Mouse (Mus musculus): ENCODE measurements at regions not wholly inside any gene's neighbourhood (a gene's known extent, or its start where the extent isn't known, plus 50 kb on each side); places are given as distances from the start of the nearest gene placed in this dataset.
A peak's percentile ranks its signal among the peaks of the same experiment; 100 is the strongest.

- H3K27me3 ChIP-seq (ENCODE audit: control insufficient read depth, insufficient read depth, low read length) = no peaks in the 10 kb centered on the region
- no peaks in the 10 kb centered on the region for H3K36me3 ChIP-seq (replicated peaks; ENCODE audit: control insufficient read depth, insufficient read depth, low read depth, low read length)
- H3K9ac ChIP-seq (replicated peaks; ENCODE audit: low read length) = no peak overlapping the region
- no peak overlapping the region for H3K4me2 ChIP-seq (ENCODE audit: low read depth, low read length)
- H3K4me3 ChIP-seq (ENCODE audit: low read depth, low read length) = no peak overlapping the region
- 54% methylated on average over 2 of the region's 2 CpGs for whole genome bisulfite sequencing
- H3K27ac ChIP-seq (replicated peaks; ENCODE audit: low read depth, low read length) = no peak overlapping the region
- DNase-seq (ENCODE audit: low spot score) (no peak), ATAC-seq (replicated peaks; ENCODE audit: insufficient number of reproducible peaks, low FRiP score, low TSS enrichment, low read depth) (no peak)
- H3K9me3 ChIP-seq (replicated peaks; ENCODE audit: control insufficient read depth, low read length) = no peaks in the 10 kb centered on the region
- H3K4me1 ChIP-seq (ENCODE audit: control insufficient read depth, insufficient read depth, low read length) = no peaks in the 10 kb centered on the region
These were observed 249.7 kb upstream of the Adamts9 start for GRCm38 (mm10) chr6:93192980-93193379.

DNA sequence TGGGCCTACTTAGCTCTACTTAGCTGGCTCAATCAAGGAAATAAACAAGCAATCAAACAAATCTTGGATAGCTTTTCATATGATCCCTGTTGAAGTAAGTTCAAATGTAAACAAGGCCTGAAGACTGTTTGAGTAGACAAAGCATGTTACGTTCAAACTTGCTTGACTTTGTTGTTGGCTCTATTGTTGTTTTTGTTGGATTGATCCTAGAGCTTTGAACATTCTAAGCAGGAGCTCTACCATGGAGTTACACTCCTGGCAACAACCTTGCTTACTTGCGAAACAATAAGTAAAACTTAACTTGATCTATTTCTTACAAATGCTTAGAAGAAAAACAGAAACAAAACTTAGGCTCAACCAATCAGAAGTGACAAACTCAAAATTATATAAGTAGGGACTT, 247.7 kb upstream of the Adamts9 start:
- H3K4me1 ChIP-seq (ENCODE audit: control insufficient read depth, insufficient read depth, low read length) = no peaks in the 10 kb centered on the region
- WGBS = 89% methylated on average over 2 of the region's 2 CpGs
- DNase-seq (ENCODE audit: low spot score) (no peak), ATAC-seq (replicated peaks; ENCODE audit: insufficient number of reproducible peaks, low FRiP score, low TSS enrichment, low read depth) (no peak)
- H3K27me3 ChIP-seq (ENCODE audit: control insufficient read depth, insufficient read depth, low read length) = no peaks in the 10 kb centered on the region
- H3K9ac ChIP-seq (replicated peaks; ENCODE audit: low read length) = no peak overlapping the region
- no peaks in the 10 kb centered on the region for H3K9me3 ChIP-seq (replicated peaks; ENCODE audit: control insufficient read depth, low read length)
- no peak overlapping the region for H3K4me2 ChIP-seq (ENCODE audit: low read depth, low read length)
- H3K36me3 ChIP-seq (replicated peaks; ENCODE audit: control insufficient read depth, insufficient read depth, low read depth, low read length) = no peaks in the 10 kb centered on the region
- no peak overlapping the region for H3K4me3 ChIP-seq (ENCODE audit: low read depth, low read length)
- H3K27ac ChIP-seq (replicated peaks; ENCODE audit: low read depth, low read length) = no peak overlapping the region

GRCm38 (mm10) chr6:93168526-93168925, 225.2 kb upstream of the Adamts9 start:
- no peaks in the 10 kb centered on the region for H3K4me1 ChIP-seq (ENCODE audit: control insufficient read depth, insufficient read depth, low read length)
- no peak overlapping the region for H3K4me3 ChIP-seq (ENCODE audit: low read depth, low read length)
- 69% methylated on average over 5 of the region's 5 CpGs for WGBS
- H3K27me3 ChIP-seq (ENCODE audit: control insufficient read depth, insufficient read depth, low read length) = no peaks in the 10 kb centered on the region
- H3K4me2 ChIP-seq (ENCODE audit: low read depth, low read length) = no peak overlapping the region
- H3K27ac ChIP-seq (replicated peaks; ENCODE audit: low read depth, low read length) = no peak overlapping the region
- no peaks in the 10 kb centered on the region for H3K9me3 ChIP-seq (replicated peaks; ENCODE audit: control insufficient read depth, low read length)
- DNase-seq (ENCODE audit: low spot score) (no peak), ATAC-seq (replicated peaks; ENCODE audit: insufficient number of reproducible peaks, low FRiP score, low TSS enrichment, low read depth) (no peak)
- no peaks in the 10 kb centered on the region for H3K36me3 ChIP-seq (replicated peaks; ENCODE audit: control insufficient read depth, insufficient read depth, low read depth, low read length)
- H3K9ac ChIP-seq (replicated peaks; ENCODE audit: low read length) = no peak overlapping the region

- Histone ChIP-seq H3K4me1 (ENCODE audit: control insufficient read depth, insufficient read depth, low read length) (no peaks in the 10 kb centered on the region), H3K36me3 (replicated peaks; ENCODE audit: control insufficient read depth, insufficient read depth, low read depth, low read length) (no peaks in the 10 kb centered on the region), H3K27me3 (ENCODE audit: control insufficient read depth, insufficient read depth, low read length) (no peaks in the 10 kb centered on the region), H3K27ac (replicated peaks; ENCODE audit: low read depth, low read length) (no peak overlapping the region), H3K4me2 (ENCODE audit: low read depth, low read length) (no peak overlapping the region; the same call in 1 of the 2 replicates), H3K9me3 (replicated peaks; ENCODE audit: control insufficient read depth, low read length) (no peaks in the 10 kb centered on the region), H3K4me3 (ENCODE audit: low read depth, low read length) (no peak overlapping the region), H3K9ac (replicated peaks; ENCODE audit: low read length) (no peak overlapping the region)
- 12% methylated on average over 7 of the region's 7 CpGs for WGBS
- no peak for ATAC-seq (replicated peaks; ENCODE audit: insufficient number of reproducible peaks, low FRiP score, low TSS enrichment, low read depth)
- DNase-seq (ENCODE audit: low spot score) = peak; percentile 66
These were observed 224.0 kb upstream of the Adamts9 start for GRCm38 (mm10) chr6:93167281-93167680.

DNA sequence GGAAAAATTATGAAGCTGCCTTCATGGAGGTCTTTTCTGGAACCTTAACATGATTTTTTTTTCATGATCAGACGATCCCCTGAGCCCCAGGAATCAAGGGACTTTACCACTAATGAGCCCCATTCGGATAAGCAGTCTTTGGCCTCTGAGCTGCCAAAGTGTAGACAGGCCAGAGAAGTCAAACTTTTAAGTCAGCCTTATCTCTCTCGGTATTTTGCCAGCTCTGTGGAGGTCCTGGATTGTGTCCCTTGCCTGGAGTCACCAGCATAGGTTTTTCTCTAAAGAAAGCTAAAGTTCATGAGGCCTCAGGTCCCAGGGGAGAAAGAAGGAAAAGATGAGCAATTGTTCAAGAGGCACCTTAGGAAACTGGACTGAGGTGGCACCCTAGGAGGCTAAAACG, 222.7 kb upstream of the Adamts9 start:
- WGBS = 63% methylated on average over 4 of the region's 4 CpGs
- Histone ChIP-seq H3K27ac (replicated peaks; ENCODE audit: low read depth, low read length) (no peak overlapping the region), H3K4me3 (ENCODE audit: low read depth, low read length) (no peak overlapping the region), H3K4me1 (ENCODE audit: control insufficient read depth, insufficient read depth, low read length) (no peaks in the 10 kb centered on the region), H3K9ac (replicated peaks; ENCODE audit: low read length) (no peak overlapping the region), H3K27me3 (ENCODE audit: control insufficient read depth, insufficient read depth, low read length) (no peaks in the 10 kb centered on the region), H3K4me2 (ENCODE audit: low read depth, low read length) (no peak overlapping the region), H3K9me3 (replicated peaks; ENCODE audit: control insufficient read depth, low read length) (no peaks in the 10 kb centered on the region), H3K36me3 (replicated peaks; ENCODE audit: control insufficient read depth, insufficient read depth, low read depth, low read length) (no peaks in the 10 kb centered on the region)
- no peak for DNase-seq (ENCODE audit: low spot score)
- ATAC-seq (replicated peaks; ENCODE audit: insufficient number of reproducible peaks, low FRiP score, low TSS enrichment, low read depth) = no peak

DNA sequence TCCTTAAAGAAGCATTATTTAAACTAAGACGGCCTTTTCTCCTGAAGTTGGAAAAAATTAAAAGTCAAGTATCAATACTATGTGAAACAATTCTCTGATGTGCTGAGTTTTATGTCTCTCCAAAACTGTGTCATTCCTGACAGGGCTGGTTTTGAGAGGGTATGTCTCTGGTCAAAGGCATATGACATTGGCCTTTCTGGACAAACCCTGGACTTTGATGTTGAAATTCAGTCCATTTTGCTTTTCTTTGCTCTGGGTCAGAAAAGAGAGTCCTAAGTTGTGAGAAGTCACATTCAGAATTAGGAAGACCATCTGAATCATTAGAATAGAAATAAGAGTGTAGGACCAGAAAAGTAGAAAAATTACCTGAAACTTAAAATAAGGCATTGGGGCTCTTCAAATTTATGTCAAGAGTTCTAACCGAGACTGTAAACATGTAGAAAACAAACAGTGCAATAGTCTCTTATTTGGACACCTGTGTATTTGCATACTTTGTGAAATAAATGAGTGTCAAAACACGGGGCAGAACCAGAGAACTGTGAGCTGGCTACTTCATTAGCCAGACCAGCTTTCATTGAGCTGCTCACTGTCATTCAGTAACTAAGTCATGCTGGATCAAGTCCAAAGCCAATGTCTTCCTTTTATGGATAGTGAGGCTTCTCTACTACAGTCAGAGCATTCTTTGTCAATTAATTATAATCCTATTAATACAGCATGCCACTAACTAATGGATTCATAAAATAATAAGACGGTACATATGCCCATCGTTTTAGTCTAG, 209.3 kb upstream of the Adamts9 start:
- no peaks in the 10 kb centered on the region for H3K36me3 ChIP-seq (replicated peaks; ENCODE audit: control insufficient read depth, insufficient read depth, low read depth, low read length)
- no peaks in the 10 kb centered on the region for H3K9me3 ChIP-seq (replicated peaks; ENCODE audit: control insufficient read depth, low read length)
- DNase-seq (ENCODE audit: low spot score) = no peak
- H3K4me2 ChIP-seq (ENCODE audit: low read depth, low read length) = no peak overlapping the region
- WGBS = 90% methylated on average over 5 of the region's 5 CpGs
- no peak overlapping the region for H3K9ac ChIP-seq (replicated peaks; ENCODE audit: low read length)
- no peaks in the 10 kb centered on the region for H3K27me3 ChIP-seq (ENCODE audit: control insufficient read depth, insufficient read depth, low read length)
- no peak overlapping the region for H3K27ac ChIP-seq (replicated peaks; ENCODE audit: low read depth, low read length)
- H3K4me3 ChIP-seq (ENCODE audit: low read depth, low read length) = no peak overlapping the region
- H3K4me1 ChIP-seq (ENCODE audit: control insufficient read depth, insufficient read depth, low read length) = no peaks in the 10 kb centered on the region
- ATAC-seq (replicated peaks; ENCODE audit: insufficient number of reproducible peaks, low FRiP score, low TSS enrichment, low read depth) = no peak

DNA sequence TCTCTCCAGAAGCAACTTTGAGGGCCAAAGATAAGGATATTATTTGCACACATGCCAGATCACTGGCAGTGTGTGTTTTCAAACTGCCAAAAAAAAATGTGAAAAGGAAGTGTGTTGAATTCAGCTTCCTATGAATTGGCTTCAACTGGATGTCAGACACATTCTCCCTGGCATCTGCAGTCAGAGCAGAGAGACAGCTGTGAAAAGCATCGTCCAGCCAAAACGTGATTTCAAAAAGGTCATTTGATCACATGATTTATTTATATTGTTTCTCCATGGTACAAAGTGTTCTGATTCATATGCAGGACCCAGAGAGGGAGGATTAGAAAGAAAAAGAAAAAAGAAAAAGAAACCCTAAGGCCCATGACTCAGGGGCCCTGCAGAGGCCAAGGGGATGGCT, 207.2 kb upstream of the Adamts9 start:
- no peaks in the 10 kb centered on the region for H3K9me3 ChIP-seq (replicated peaks; ENCODE audit: control insufficient read depth, low read length)
- no peak overlapping the region for H3K27ac ChIP-seq (replicated peaks; ENCODE audit: low read depth, low read length)
- WGBS = 47% methylated on average over 2 of the region's 2 CpGs
- H3K9ac ChIP-seq (replicated peaks; ENCODE audit: low read length) = no peak overlapping the region
- no peaks in the 10 kb centered on the region for H3K27me3 ChIP-seq (ENCODE audit: control insufficient read depth, insufficient read depth, low read length)
- no peak for DNase-seq (ENCODE audit: low spot score)
- H3K4me3 ChIP-seq (ENCODE audit: low read depth, low read length) = no peak overlapping the region
- no peak overlapping the region for H3K4me2 ChIP-seq (ENCODE audit: low read depth, low read length)
- no peak for ATAC-seq (replicated peaks; ENCODE audit: insufficient number of reproducible peaks, low FRiP score, low TSS enrichment, low read depth)
- no peaks in the 10 kb centered on the region for H3K36me3 ChIP-seq (replicated peaks; ENCODE audit: control insufficient read depth, insufficient read depth, low read depth, low read length)
- no peaks in the 10 kb centered on the region for H3K4me1 ChIP-seq (ENCODE audit: control insufficient read depth, insufficient read depth, low read length)

DNA sequence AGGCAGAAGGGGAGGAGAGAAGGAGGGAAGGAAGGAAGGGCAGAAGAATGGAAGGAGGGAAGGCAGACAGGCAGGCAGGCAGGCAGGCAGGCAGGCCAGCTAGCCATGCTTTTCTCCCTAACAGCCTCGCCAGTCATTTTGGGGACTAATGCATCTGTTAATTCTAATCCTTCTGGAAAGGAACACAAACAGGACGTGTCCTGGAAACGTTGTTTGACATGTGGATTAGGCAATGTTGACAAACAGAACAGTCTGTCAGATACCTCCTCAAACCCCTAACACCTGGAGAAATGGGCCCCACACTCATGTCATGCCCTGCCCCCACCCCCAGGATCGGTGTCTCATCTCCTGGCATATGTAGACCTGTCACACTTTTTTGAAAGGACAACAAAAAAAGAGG, 206.7 kb upstream of the Adamts9 start:
- Histone ChIP-seq H3K4me1 (ENCODE audit: control insufficient read depth, insufficient read depth, low read length) (no peaks in the 10 kb centered on the region), H3K27ac (replicated peaks; ENCODE audit: low read depth, low read length) (no peak overlapping the region), H3K9ac (replicated peaks; ENCODE audit: low read length) (no peak overlapping the region), H3K9me3 (replicated peaks; ENCODE audit: control insufficient read depth, low read length) (no peaks in the 10 kb centered on the region), H3K4me2 (ENCODE audit: low read depth, low read length) (no peak overlapping the region), H3K36me3 (replicated peaks; ENCODE audit: control insufficient read depth, insufficient read depth, low read depth, low read length) (no peaks in the 10 kb centered on the region), H3K4me3 (ENCODE audit: low read depth, low read length) (no peak overlapping the region), H3K27me3 (ENCODE audit: control insufficient read depth, insufficient read depth, low read length) (no peaks in the 10 kb centered on the region)
- ATAC-seq (replicated peaks; ENCODE audit: insufficient number of reproducible peaks, low FRiP score, low TSS enrichment, low read depth) (no peak), DNase-seq (ENCODE audit: low spot score) (no peak)
- WGBS = 44% methylated on average over 4 of the region's 4 CpGs
